ENCODE assay signal across 9 mouse cellular contexts in genomic region chr17:56034726-56035100, GRCm38 (mm10). TPM values are rescaled to one million over a fixed set of nuclear protein-coding genes. Genes with fewer than 3 reads are reported as not detected.
DNase-seq lines count a peak whose midpoint lies in the region; ATAC-seq and TF ChIP-seq lines count a peak whose summit lies in the region.
"Had no signal": no experiment of that assay in that cellular context is flagged by ENCODE, and none has a peak within 500 bp of the region (broad histone marks: within the 10 kb centered on the region; RNA-seq: fewer than 3 reads in every experiment).

No protein-coding gene starts in this region.

- H3K27me3 ChIP-seq in hindbrain, embryonic 12.5 days, result no peaks in the 10 kb centered on the region
- no peaks in the 10 kb centered on the region for H3K27me3 ChIP-seq in hindbrain, embryonic 16.5 days (replicated peaks; ENCODE audit: control insufficient read depth, insufficient read depth, low read length)
- H3K27me3 ChIP-seq in MEL (ENCODE audit: control insufficient read depth in 1 of 2, insufficient read depth in 2 of 2, low read length in 2 of 2), result no peaks in the 10 kb centered on the region
- H3K27me3 ChIP-seq in forebrain, embryonic 14.5 days (replicated peaks; ENCODE audit: control insufficient read depth, insufficient read depth, low read length), result no peaks in the 10 kb centered on the region
- no peaks in the 10 kb centered on the region for H3K27me3 ChIP-seq in liver, embryonic 15.5 days

- H3K36me3 ChIP-seq in hindbrain, embryonic 12.5 days, result peaks cover 23% of the 10 kb centered on the region
- H3K36me3 ChIP-seq in hindbrain, embryonic 16.5 days (ENCODE audit: control insufficient read depth, insufficient read depth, low read length), result 0 out of 2 replicates have a peak, but pooled peaks cover 3% of the 10 kb centered on the region
- peaks cover under 1 to 52% of the 10 kb centered on the region in 2 experiments; a peak in 3 of 4 replicates for H3K36me3 ChIP-seq in MEL (ENCODE audit: control insufficient read depth in 1 of 2, insufficient read depth in 2 of 2, low read length in 2 of 2)
- peaks cover 29% of the 10 kb centered on the region for H3K36me3 ChIP-seq in forebrain, embryonic 14.5 days (ENCODE audit: control insufficient read depth, insufficient read depth, low read length)
- H3K36me3 ChIP-seq in liver, embryonic 15.5 days (replicated peaks), result peaks cover 32% of the 10 kb centered on the region

- H3K9me3 ChIP-seq in hindbrain, embryonic 12.5 days (replicated peaks), result no peaks in the 10 kb centered on the region
- no peaks in the 10 kb centered on the region for H3K9me3 ChIP-seq in hindbrain, embryonic 16.5 days (ENCODE audit: control insufficient read depth, low read length)
- no peaks in the 10 kb centered on the region for H3K9me3 ChIP-seq in MEL (replicated peaks; ENCODE audit: insufficient read depth, low read length)
- no peaks in the 10 kb centered on the region for H3K9me3 ChIP-seq in forebrain, embryonic 14.5 days (replicated peaks; ENCODE audit: control insufficient read depth, low read length)
- H3K9me3 ChIP-seq in liver, embryonic 15.5 days (replicated peaks), result no peaks in the 10 kb centered on the region

- no peak for TF ChIP-seq RAD21 in MEL (IDR thresholded peaks at IDR 0.05; ENCODE audit: low read depth, low read length)

- no peak for TF ChIP-seq POLR2A in MEL (IDR thresholded peaks at IDR 0.05; ENCODE audit: control insufficient read depth in 1 of 2, insufficient read depth in 1 of 2, low read depth in 1 of 2, low read length in 2 of 2, poor library complexity in 1 of 2)

- peaks cover 62% of the 10 kb centered on the region for H3K79me2 ChIP-seq in MEL (ENCODE audit: control insufficient read depth, insufficient read depth, low read length, poor library complexity)

- no peak for ATAC-seq in hindbrain, embryonic 12.5 days (ENCODE audit: low FRiP score)
- ATAC-seq in hindbrain, embryonic 16.5 days, result no peak
- ATAC-seq in forebrain, embryonic 14.5 days, result no peak
- ATAC-seq in liver, embryonic 15.5 days (ENCODE audit: insufficient read depth), result no peak

- TF ChIP-seq CTCF in MEL (IDR thresholded peaks at IDR 0.05 in 2 of 3, conservative IDR thresholded peaks at IDR 0.05 in 1 of 3; ENCODE audit: control insufficient read depth in 1 of 3, insufficient read depth in 1 of 3, low read depth in 2 of 3, low read length in 3 of 3, poor library complexity in 1 of 3, severe bottlenecking in 1 of 3), result no peak

- peak overlapping the region; percentile 64; the same call in 1 of the 2 replicates for H3K4me2 ChIP-seq in hindbrain, embryonic 12.5 days (replicated peaks)
- H3K4me2 ChIP-seq in hindbrain, embryonic 16.5 days (ENCODE audit: low read length), result no peak overlapping the region; the same call in 1 of the 2 replicates
- H3K4me2 ChIP-seq in forebrain, embryonic 14.5 days (ENCODE audit: low read length), result peak overlapping the region; percentile 63
- peak overlapping the region; percentile 71 for H3K4me2 ChIP-seq in liver, embryonic 15.5 days

- peak overlapping the region; percentile 77 for H3K9ac ChIP-seq in hindbrain, embryonic 12.5 days
- no peak overlapping the region; the same call in 1 of the 2 replicates for H3K9ac ChIP-seq in hindbrain, embryonic 16.5 days (ENCODE audit: low read depth, low read length)
- H3K9ac ChIP-seq in MEL (ENCODE audit: control insufficient read depth, low read depth, low read length, poor library complexity, severe bottlenecking), result peak overlapping the region; percentile 88
- peak overlapping the region; percentile 89; the same call in 1 of the 2 replicates for H3K9ac ChIP-seq in forebrain, embryonic 14.5 days (ENCODE audit: low read length)
- peak overlapping the region; percentile 97; the same call in 1 of the 2 replicates for H3K9ac ChIP-seq in liver, embryonic 15.5 days

- DNase-seq in MEL (ENCODE audit: low read depth, low spot score), result no peak
- no peak for DNase-seq in forebrain, embryonic 14.5 days (ENCODE audit: low spot score)
- no peak for DNase-seq in frontal cortex, adult 2 months (ENCODE audit: extremely low spot score in 1 of 2, low spot score in 1 of 2)
- no peak for DNase-seq in layer of hippocampus, adult 9-11 months
- DNase-seq in ovary, postnatal 10 days (ENCODE audit: low spot score), result no peak
- DNase-seq: kidney, adult 18-20 months had no signal

- H3K4me3 ChIP-seq in hindbrain, embryonic 12.5 days, result peak overlapping the region; percentile 57
- no peak overlapping the region for H3K4me3 ChIP-seq in hindbrain, embryonic 16.5 days (ENCODE audit: low read length)
- peak overlapping the region; percentile 80 to 84 for H3K4me3 ChIP-seq in MEL (ENCODE audit: control insufficient read depth in 1 of 2, insufficient read depth in 1 of 2, low read depth in 2 of 2, low read length in 2 of 2)
- no peak overlapping the region for H3K4me3 ChIP-seq in forebrain, embryonic 14.5 days (ENCODE audit: low read depth, low read length)
- peak overlapping the region; percentile 91 for H3K4me3 ChIP-seq in liver, embryonic 15.5 days (replicated peaks)

- peaks cover 24% of the 10 kb centered on the region for H3K4me1 ChIP-seq in hindbrain, embryonic 12.5 days
- peaks cover 28% of the 10 kb centered on the region for H3K4me1 ChIP-seq in hindbrain, embryonic 16.5 days (ENCODE audit: control insufficient read depth, insufficient read depth, low read depth, low read length)
- peaks cover 24 to 47% of the 10 kb centered on the region in 2 experiments for H3K4me1 ChIP-seq in MEL (ENCODE audit: control insufficient read depth in 1 of 2, insufficient read depth in 2 of 2, low read length in 2 of 2)
- peaks cover 8% of the 10 kb centered on the region; the same call in 1 of the 2 replicates for H3K4me1 ChIP-seq in forebrain, embryonic 14.5 days (ENCODE audit: control insufficient read depth, insufficient read depth, low read length)
- peaks cover 73% of the 10 kb centered on the region for H3K4me1 ChIP-seq in liver, embryonic 15.5 days (replicated peaks)

- 89% methylated on average over 6 of the region's 6 CpGs for WGBS in hindbrain, embryonic 12.5 days
- WGBS in hindbrain, embryonic 16.5 days, result 91% methylated on average over 6 of the region's 6 CpGs
- WGBS in forebrain, embryonic 14.5 days, result 91% methylated on average over 6 of the region's 6 CpGs
- 83% methylated on average over 6 of the region's 6 CpGs for WGBS in liver, embryonic 15.5 days (ENCODE audit: insufficient replicate concordance)

- TF ChIP-seq EP300 in MEL (IDR thresholded peaks at IDR 0.05; ENCODE audit: low read depth in 1 of 2, low read length in 2 of 2), result no peak

- H3K27ac ChIP-seq in hindbrain, embryonic 12.5 days, result no peak overlapping the region
- H3K27ac ChIP-seq in hindbrain, embryonic 16.5 days (ENCODE audit: low read depth, low read length), result no peak overlapping the region
- no peak overlapping the region for H3K27ac ChIP-seq in MEL (ENCODE audit: control insufficient read depth, low read depth, low read length)
- H3K27ac ChIP-seq in forebrain, embryonic 14.5 days (ENCODE audit: low read depth, low read length), result no peak overlapping the region
- H3K27ac ChIP-seq in liver, embryonic 15.5 days (replicated peaks), result peak overlapping the region; percentile 68; the same call in 1 of the 2 replicates

RNA-seq across cellular contexts. Expression of gene Sh3gl1, which starts 1.7 kb away (rescaled TPM):
- polyA plus RNA-seq in hindbrain, embryonic 12.5 days (2016; fragmentation: Nextera tagmentation; extraction: Ambion mirVana), result 141 and 144 TPM in 2 replicates
- 106 and 112 TPM in 2 replicates for polyA plus RNA-seq in hindbrain, embryonic 16.5 days (2015; fragmentation: Nextera tagmentation; extraction: Ambion mirVana)
- 36.7 and 41.0 TPM in 2 replicates for total RNA-seq in MEL (2012; rRNA removed)
- polyA plus RNA-seq in MEL (2012; ENCODE audit: insufficient read depth in 1 of 2, insufficient read length in 2 of 2, low read depth in 1 of 2, low replicate concordance in 2 of 2, missing spikeins in 1 of 2), result 10 to 100 TPM in 1 of 2 experiments, not detected in 1; 78.4 TPM
- 96.0 and 113 TPM in 2 replicates for polyA plus RNA-seq in forebrain, embryonic 14.5 days (2014; fragmentation: Nextera tagmentation; extraction: Ambion mirVana)
- polyA plus RNA-seq in liver, embryonic 15.5 days (2015; fragmentation: Nextera tagmentation; extraction: Ambion mirVana), result 44.0 and 50.7 TPM in 2 replicates
- 46.0 and 50.7 TPM in 2 replicates for polyA plus RNA-seq in frontal cortex, adult 2 months (2012; rRNA removed)

RNA-seq across cellular contexts. Expression of gene Chaf1a, which starts 5.5 kb away (rescaled TPM):
- 26.8 and 30.2 TPM in 2 replicates for polyA plus RNA-seq in hindbrain, embryonic 12.5 days (2016; fragmentation: Nextera tagmentation; extraction: Ambion mirVana)
- polyA plus RNA-seq in hindbrain, embryonic 16.5 days (2015; fragmentation: Nextera tagmentation; extraction: Ambion mirVana), result 4.5 and 6.7 TPM in 2 replicates
- 48.5 and 49.5 TPM in 2 replicates for total RNA-seq in MEL (2012; rRNA removed)
- 100 to 1,000 TPM in 1 of 2 experiments, not detected in 1; 116 TPM for polyA plus RNA-seq in MEL (2012; ENCODE audit: insufficient read depth in 1 of 2, insufficient read length in 2 of 2, low read depth in 1 of 2, low replicate concordance in 2 of 2, missing spikeins in 1 of 2)
- polyA plus RNA-seq in forebrain, embryonic 14.5 days (2014; fragmentation: Nextera tagmentation; extraction: Ambion mirVana), result 6.8 and 6.9 TPM in 2 replicates
- polyA plus RNA-seq in liver, embryonic 15.5 days (2015; fragmentation: Nextera tagmentation; extraction: Ambion mirVana), result 16.6 and 18.5 TPM in 2 replicates
- polyA plus RNA-seq in frontal cortex, adult 2 months (2012; rRNA removed), result 2.7 and 2.8 TPM in 2 replicates

RNA-seq across cellular contexts. Expression of gene Mpnd, which starts 29.2 kb away (rescaled TPM):
- polyA plus RNA-seq in hindbrain, embryonic 12.5 days (2016; fragmentation: Nextera tagmentation; extraction: Ambion mirVana), result 196 and 209 TPM in 2 replicates
- polyA plus RNA-seq in hindbrain, embryonic 16.5 days (2015; fragmentation: Nextera tagmentation; extraction: Ambion mirVana), result 119 and 127 TPM in 2 replicates
- 3.9 and 5.6 TPM in 2 replicates for total RNA-seq in MEL (2012; rRNA removed)
- polyA plus RNA-seq in MEL (2012; ENCODE audit: insufficient read depth in 1 of 2, insufficient read length in 2 of 2, low read depth in 1 of 2, low replicate concordance in 2 of 2, missing spikeins in 1 of 2), result 10 to 100 TPM in 1 of 2 experiments, not detected in 1; 18.3 TPM
- 170 TPM in 2 replicates for polyA plus RNA-seq in forebrain, embryonic 14.5 days (2014; fragmentation: Nextera tagmentation; extraction: Ambion mirVana)
- polyA plus RNA-seq in liver, embryonic 15.5 days (2015; fragmentation: Nextera tagmentation; extraction: Ambion mirVana), result 20.4 and 21.0 TPM in 2 replicates
- polyA plus RNA-seq in frontal cortex, adult 2 months (2012; rRNA removed), result 126 and 132 TPM in 2 replicates

RNA-seq across cellular contexts. Expression of gene Stap2, which starts 29.3 kb away (rescaled TPM):
- 6.5 and 6.6 TPM in 2 replicates for polyA plus RNA-seq in hindbrain, embryonic 12.5 days (2016; fragmentation: Nextera tagmentation; extraction: Ambion mirVana)
- polyA plus RNA-seq in hindbrain, embryonic 16.5 days (2015; fragmentation: Nextera tagmentation; extraction: Ambion mirVana), result 6.5 and 6.8 TPM in 2 replicates
- 0.08 and 0.10 TPM in 2 replicates for total RNA-seq in MEL (2012; rRNA removed)
- polyA plus RNA-seq in MEL (2012; ENCODE audit: insufficient read depth in 1 of 2, insufficient read length in 2 of 2, low read depth in 1 of 2, low replicate concordance in 2 of 2, missing spikeins in 1 of 2), result under 1 TPM in 1 of 2 experiments, not detected in 1; 0.08 TPM
- 4.7 and 5.0 TPM in 2 replicates for polyA plus RNA-seq in forebrain, embryonic 14.5 days (2014; fragmentation: Nextera tagmentation; extraction: Ambion mirVana)
- 3.3 and 3.9 TPM in 2 replicates for polyA plus RNA-seq in liver, embryonic 15.5 days (2015; fragmentation: Nextera tagmentation; extraction: Ambion mirVana)
- polyA plus RNA-seq in frontal cortex, adult 2 months (2012; rRNA removed), result 4.7 and 5.3 TPM in 2 replicates

RNA-seq across cellular contexts. Expression of gene Ubxn6, which starts 40.1 kb away (rescaled TPM):
- polyA plus RNA-seq in hindbrain, embryonic 12.5 days (2016; fragmentation: Nextera tagmentation; extraction: Ambion mirVana), result 62.4 and 64.5 TPM in 2 replicates
- polyA plus RNA-seq in hindbrain, embryonic 16.5 days (2015; fragmentation: Nextera tagmentation; extraction: Ambion mirVana), result 77.6 and 79.5 TPM in 2 replicates
- total RNA-seq in MEL (2012; rRNA removed), result 24.8 and 28.2 TPM in 2 replicates
- polyA plus RNA-seq in MEL (2012; ENCODE audit: insufficient read depth in 1 of 2, insufficient read length in 2 of 2, low read depth in 1 of 2, low replicate concordance in 2 of 2, missing spikeins in 1 of 2), result 10 to 100 TPM in 1 of 2 experiments, not detected in 1; 42.2 TPM
- polyA plus RNA-seq in forebrain, embryonic 14.5 days (2014; fragmentation: Nextera tagmentation; extraction: Ambion mirVana), result 68.8 and 83.7 TPM in 2 replicates
- 12.5 and 13.0 TPM in 2 replicates for polyA plus RNA-seq in liver, embryonic 15.5 days (2015; fragmentation: Nextera tagmentation; extraction: Ambion mirVana)
- polyA plus RNA-seq in frontal cortex, adult 2 months (2012; rRNA removed), result 106 and 113 TPM in 2 replicates

Comparison
In these comparisons a context has a peak if more than half of its experiments do, and no peak if none do; other contexts are left out.
1. H3K4me3 ChIP-seq: peak in hindbrain, embryonic 12.5 days (single experiment), MEL (2 of 2) and liver, embryonic 15.5 days (single experiment); none in hindbrain, embryonic 16.5 days (single experiment) and forebrain, embryonic 14.5 days (single experiment).